Mouse (Mus musculus): ENCODE measurements at regions not wholly inside any gene's neighbourhood (a gene's known extent, or its start where the extent isn't known, plus 50 kb on each side); places are given as distances from the start of the nearest gene placed in this dataset.
A peak's percentile ranks its signal among the peaks of the same experiment; 100 is the strongest.
"Not testable (repeated sequence)": the region's sequence is repeated elsewhere in the genome, so short reads cannot be mapped to it uniquely, and the experiment has no call there.

DNA sequence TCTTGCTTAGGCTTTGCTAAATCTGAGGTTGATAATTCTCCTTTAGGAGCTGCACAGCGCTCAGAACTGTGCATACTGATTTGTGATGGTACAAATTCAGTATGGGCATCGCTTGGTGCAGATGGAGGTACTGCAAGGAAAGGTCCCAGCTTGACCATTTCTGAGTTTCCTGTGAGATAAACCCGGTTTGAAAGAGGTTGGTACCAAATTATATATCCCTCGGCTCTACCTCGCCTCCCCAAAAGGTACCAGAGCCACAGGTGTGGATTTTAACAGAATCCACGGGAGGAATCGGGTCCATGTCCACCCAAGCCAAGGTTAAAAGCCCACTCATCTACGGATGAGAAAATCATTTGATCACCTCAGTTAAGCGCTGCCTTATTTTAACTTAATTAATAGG lies 172.5 kb upstream of the Zfp808 start:
- not testable (repeated sequence) for DNase-seq

DNA sequence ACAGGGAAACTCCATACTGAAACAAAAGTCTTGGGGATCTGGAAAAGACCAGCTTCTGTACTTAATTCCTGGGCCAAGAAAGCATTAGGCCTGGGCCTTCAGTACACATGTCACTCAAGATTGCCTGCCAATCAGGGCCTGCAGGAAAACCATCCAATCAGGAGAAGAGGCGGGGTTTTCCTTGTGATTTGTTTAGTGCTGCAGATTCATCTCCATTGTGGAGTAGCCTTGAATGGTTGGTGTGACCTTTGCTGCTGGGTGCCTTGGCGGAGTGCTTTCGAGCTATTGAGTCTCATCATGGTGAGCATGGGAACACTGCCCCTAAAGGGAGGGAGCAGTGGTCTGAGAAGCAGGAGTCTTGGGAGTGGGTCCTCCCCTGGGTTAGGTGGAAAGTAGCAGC lies 150.8 kb upstream of the Zfp808 start:
- DNase-seq: not testable (repeated sequence)

GRCm38 (mm10) chr13:61996519-61996918 lies 133.2 kb upstream of the Zfp808 start:
- not testable (repeated sequence) for DNase-seq

DNA sequence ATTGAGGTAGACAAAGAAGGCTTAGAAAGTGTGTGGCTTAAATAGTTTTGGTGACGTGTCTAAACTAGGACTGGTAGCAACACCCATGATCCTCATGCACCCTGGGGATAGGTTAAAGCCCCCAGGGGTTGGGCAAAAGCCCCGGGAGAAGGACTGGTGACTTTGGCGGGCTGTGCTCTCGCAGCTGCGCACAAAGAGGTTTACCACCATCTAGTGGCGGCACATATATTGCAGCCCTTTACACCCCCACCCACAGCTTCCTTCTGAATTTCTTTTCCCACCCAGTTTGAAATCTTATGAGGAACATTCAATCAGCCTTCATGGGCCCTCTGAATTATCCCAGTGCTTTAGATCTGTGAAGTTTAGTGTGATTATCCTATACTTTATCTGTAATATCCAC lies 130.9 kb upstream of the Zfp808 start:
- DNase-seq: not testable (repeated sequence)

- peak; percentile 1 for DNase-seq
Observed at GRCm38 (mm10) chr13:62007321-62007720, 122.4 kb upstream of the Zfp808 start.

DNA sequence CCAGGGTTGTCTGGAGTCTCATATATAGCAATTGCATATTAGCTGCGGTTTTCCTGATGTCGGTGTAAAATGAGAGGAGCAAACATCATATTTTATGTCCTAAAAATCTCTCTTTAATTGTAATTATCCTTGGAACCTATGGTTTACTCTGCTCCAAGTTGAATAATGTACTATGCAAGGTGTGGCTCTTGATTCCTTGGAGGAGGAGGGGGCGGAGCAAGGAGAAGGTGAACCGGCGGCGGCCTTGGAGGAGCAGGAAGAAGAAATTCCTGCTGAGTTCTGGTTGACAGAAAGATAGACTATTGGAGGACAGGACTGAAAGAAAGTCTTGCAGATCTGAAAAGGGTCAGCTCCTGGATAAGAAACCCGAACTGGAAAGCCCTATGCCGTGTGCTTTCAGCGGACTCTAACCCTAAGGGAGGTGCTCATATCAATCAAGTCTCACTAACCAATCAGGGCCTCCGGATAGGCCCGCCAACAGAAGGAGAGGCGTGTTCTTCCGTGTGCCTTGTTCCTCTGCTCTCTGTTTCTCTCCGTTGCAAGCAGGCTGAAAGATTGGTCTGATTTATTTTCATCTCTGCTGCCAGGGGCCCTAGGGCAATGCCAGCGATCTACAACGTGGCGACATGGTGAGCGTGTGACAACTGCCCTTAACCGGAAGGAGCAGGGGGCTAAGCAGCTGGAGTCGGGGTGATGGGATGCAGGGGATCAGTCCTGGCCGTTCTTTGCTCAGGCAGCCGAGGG lies 114.1 kb upstream of the Zfp808 start:
- DNase-seq: peak; percentile 27

DNA sequence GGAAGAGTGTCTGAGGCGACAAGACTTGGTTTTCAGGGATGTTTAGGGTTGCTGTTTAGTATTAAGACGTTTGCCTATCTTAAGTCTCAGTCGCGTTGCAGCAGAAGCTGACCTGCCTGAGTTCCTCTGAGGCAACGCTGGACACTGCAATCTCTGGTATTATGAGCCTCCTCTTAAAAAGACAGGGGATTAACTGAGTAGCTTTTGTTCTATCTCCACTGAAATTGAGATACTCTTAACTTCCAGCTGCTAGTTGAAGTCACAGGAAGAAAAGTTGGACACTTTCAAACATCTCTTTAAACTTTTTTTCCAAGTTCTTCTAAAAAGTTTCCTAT lies 113.6 kb upstream of the Zfp808 start:
- not testable (repeated sequence) for DNase-seq

DNA sequence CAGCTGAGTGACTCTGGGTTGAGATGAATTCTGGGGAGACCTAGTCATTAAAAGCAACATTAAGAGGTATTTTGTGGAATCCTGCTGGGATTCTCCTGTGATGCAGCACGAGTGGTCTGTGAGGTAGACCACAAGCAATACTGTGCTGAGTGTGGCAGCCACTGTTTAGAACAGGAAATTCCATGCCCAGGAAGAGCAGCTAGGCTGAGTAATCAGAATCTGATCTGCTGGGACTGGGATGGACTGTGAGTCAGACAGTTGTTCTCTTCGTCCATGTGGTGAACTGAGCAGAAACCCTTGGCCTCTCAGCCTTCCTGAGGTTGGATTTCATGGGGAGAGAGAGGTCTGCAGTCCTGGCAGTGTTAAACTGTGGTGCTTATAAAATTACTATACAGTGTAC lies 92.0 kb upstream of the Zfp808 start:
- DNase-seq: not testable (repeated sequence)

DNA sequence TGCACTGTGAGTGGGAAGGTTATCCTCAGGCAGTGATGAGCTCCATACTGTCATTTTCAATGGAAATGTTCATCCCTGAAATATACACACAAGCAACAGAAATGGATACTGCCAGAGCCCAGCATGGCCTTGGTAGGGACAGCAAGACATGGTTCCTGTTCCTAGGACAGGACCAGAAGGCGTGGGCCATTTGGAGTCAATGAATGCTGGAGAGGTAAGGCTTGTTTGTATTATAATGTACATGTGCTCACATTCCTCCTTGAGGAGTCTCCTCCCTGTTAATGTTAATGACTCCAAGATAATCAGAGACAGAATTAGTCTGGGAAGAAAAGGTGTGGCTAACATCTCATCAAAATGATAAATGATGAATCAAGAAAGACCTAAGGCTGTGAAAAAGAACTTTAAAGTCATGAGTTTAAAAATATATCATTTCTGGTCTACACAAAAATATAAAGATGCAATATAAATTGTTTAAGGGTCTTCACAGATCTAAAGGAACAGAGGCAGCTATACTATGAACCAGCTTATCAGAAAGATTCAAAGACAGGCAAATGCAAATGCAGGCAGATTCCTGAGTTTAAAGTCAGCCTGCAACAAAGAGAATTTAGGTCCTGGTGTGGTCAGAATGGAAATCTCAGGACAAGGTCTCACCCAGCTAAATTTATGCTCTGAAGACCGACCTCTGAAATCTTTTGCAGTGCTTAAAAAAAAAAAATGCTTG lies 51.6 kb upstream of the Zfp808 start:
- DNase-seq: not testable (repeated sequence)

- DNase-seq: not testable (repeated sequence)
Observed at GRCm38 (mm10) chr13:62078893-62079292, 50.8 kb upstream of the Zfp808 start.

Measured in right cerebral cortex, adult 18-20 months (tissue).